Mouse (Mus musculus) small intestine, adult 2 months (tissue): ENCODE data around the gene Tmem198b.

Source experiments
- CTCF ChIP-seq: fragments of 200-500 bp; IDR thresholded peaks from 2 replicates; pipeline ENCODE4 v1.5.1; 2012; ENCODE audit warnings: low read depth, mild to moderate bottlenecking, control low read depth, inconsistent platforms, low read length, moderate library complexity, mixed read lengths; ENCODE audit not compliant: insufficient replicate concordance, insufficient read length; ENCODE audit errors: extremely low read depth
- POLR2A ChIP-seq: fragments of 200-500 bp; IDR thresholded peaks from 2 replicates; pipeline ENCODE4 v1.6.1; 2012; ENCODE audit warnings: low read depth, mild to moderate bottlenecking, control low read depth, inconsistent platforms, low read length, moderate library complexity

DNA sequence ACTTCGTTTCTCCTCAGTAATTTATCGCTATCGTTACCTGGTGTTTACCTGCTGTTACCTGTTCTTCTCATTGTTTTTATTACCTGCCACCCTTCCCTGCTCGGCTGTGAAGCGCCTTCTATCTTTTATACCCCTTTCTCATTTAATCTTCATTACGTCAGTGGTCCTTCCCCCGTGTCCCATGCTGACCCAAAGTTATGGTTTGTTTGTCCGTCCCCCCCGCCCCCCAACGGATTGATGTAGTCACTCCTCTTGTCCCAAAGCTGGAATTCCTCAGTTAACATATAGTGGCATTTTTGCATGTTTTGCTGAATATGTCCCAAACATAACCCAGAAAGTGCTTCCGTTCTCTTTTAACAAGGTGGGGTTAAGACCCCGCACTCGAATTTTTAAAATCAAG, 18.0 kb upstream of the Tmem198b start:
- TF ChIP-seq CTCF, result no peak
- no peak for TF ChIP-seq POLR2A
